7 mouse cellular contexts compared by ENCODE assay signal in genomic region chr8:107587995-107588780, GRCm38 (mm10). TPM values are rescaled to one million over a fixed set of nuclear protein-coding genes. Genes with fewer than 3 reads are reported as not detected.
A peak's percentile ranks its signal among the peaks of the same experiment; 100 is the strongest.
DNase-seq lines count a peak whose midpoint lies in the region; ATAC-seq lines count a peak whose summit lies in the region.

TSS of gene Psmd7 (minus strand) at chr8:107588464.

- H3K4me3 ChIP-seq in intestine, embryonic 16.5 days (ENCODE audit: low read length): peak within 1 kb of the TSS; percentile 97
- peak within 1 kb of the TSS; percentile 94 for H3K4me3 ChIP-seq in midbrain, embryonic 11.5 days (ENCODE audit: low read depth, low read length)

- peak within 1 kb of the TSS; percentile 70 for H3K27ac ChIP-seq in intestine, embryonic 16.5 days (ENCODE audit: low read length)
- H3K27ac ChIP-seq in midbrain, embryonic 11.5 days (ENCODE audit: low read depth, low read length): peak within 1 kb of the TSS; percentile 76

- H3K36me3 ChIP-seq in intestine, embryonic 16.5 days (ENCODE audit: control insufficient read depth, insufficient read depth, low read length): peaks cover 9% of the 10 kb centered on the region
- H3K36me3 ChIP-seq in midbrain, embryonic 11.5 days (ENCODE audit: control insufficient read depth, insufficient read depth, low read length): peaks cover 14% of the 10 kb centered on the region

- H3K4me2 ChIP-seq in intestine, embryonic 16.5 days (ENCODE audit: low read depth, low read length): peak within 1 kb of the TSS; percentile 64
- peak within 1 kb of the TSS; percentile 73 for H3K4me2 ChIP-seq in midbrain, embryonic 11.5 days

- peak; percentile 97 for ATAC-seq in intestine, embryonic 16.5 days
- peak; percentile 96 for ATAC-seq in midbrain, embryonic 11.5 days (ENCODE audit: low FRiP score)

- WGBS in intestine, embryonic 16.5 days: 2% methylated on average over 65 of the region's 65 CpGs
- 1% methylated on average over 65 of the region's 65 CpGs for WGBS in midbrain, embryonic 11.5 days

- H3K4me1 ChIP-seq in intestine, embryonic 16.5 days (ENCODE audit: control insufficient read depth, insufficient read depth, low read length): peaks cover 9% of the 10 kb centered on the region
- H3K4me1 ChIP-seq in midbrain, embryonic 11.5 days (ENCODE audit: control insufficient read depth, insufficient read depth, low read length): peaks cover 3% of the 10 kb centered on the region; the same call in 1 of the 2 replicates

- no peaks in the 10 kb centered on the region for H3K27me3 ChIP-seq in intestine, embryonic 16.5 days (replicated peaks; ENCODE audit: control insufficient read depth, insufficient read depth, low read length)
- no peaks in the 10 kb centered on the region for H3K27me3 ChIP-seq in midbrain, embryonic 11.5 days (ENCODE audit: control insufficient read depth, insufficient read depth, low read length)

- peak; percentile 96 for DNase-seq in adrenal gland, adult 2 months
- peak; percentile 91 for DNase-seq in embryo, embryonic 11.5 days (ENCODE audit: low read depth, low spot score)
- peak; percentile 85 to 94 for DNase-seq in gastrocnemius, postnatal 4 days (ENCODE audit: low spot score in 2 of 2)
- DNase-seq in left cerebral cortex, postnatal 36 days (ENCODE audit: low spot score in 2 of 2): peak; percentile 94
- peak; percentile 99 for DNase-seq in midbrain, embryonic 11.5 days (ENCODE audit: low spot score, missing footprints)
- DNase-seq in skeletal muscle tissue, adult 2 months (ENCODE audit: low read depth, low spot score): peak; percentile 91

- intact Hi-C loops in left cerebral cortex, postnatal 36 days (cut with DNase I): loop anchor here (5.0 kb wide), 1 partner anchor 1979 kb away; the partner anchor contains the start of genes Dhx38 and Txnl4b

- no peaks in the 10 kb centered on the region for H3K9me3 ChIP-seq in intestine, embryonic 16.5 days (ENCODE audit: control insufficient read depth, low read length)
- no peaks in the 10 kb centered on the region for H3K9me3 ChIP-seq in midbrain, embryonic 11.5 days (ENCODE audit: control insufficient read depth, low read length)

- peak within 1 kb of the TSS; percentile 88 for H3K9ac ChIP-seq in intestine, embryonic 16.5 days (ENCODE audit: low read depth, low read length)
- H3K9ac ChIP-seq in midbrain, embryonic 11.5 days (ENCODE audit: low read length): peak within 1 kb of the TSS; percentile 89

RNA-seq across cellular contexts. Expression of gene Psmd7, which starts in this region (rescaled TPM):
- 100 to 1,000 TPM; 110 to 115 TPM for total RNA-seq in adrenal gland, adult 2 months (2021)
- 33.0 and 37.1 TPM in 2 replicates for polyA plus RNA-seq in adrenal gland, adult 2 months (2012; rRNA removed)
- total RNA-seq in gastrocnemius, postnatal 4 days (2021): 100 to 1,000 TPM; 121 to 133 TPM
- polyA plus RNA-seq in intestine, embryonic 16.5 days (2015; fragmentation: Nextera tagmentation; extraction: Ambion mirVana): 195 and 219 TPM in 2 replicates
- total RNA-seq in left cerebral cortex, postnatal 36 days (2021): 100 to 1,000 TPM; 103 to 107 TPM
- polyA plus RNA-seq in midbrain, embryonic 11.5 days (2014; fragmentation: Nextera tagmentation; extraction: Ambion mirVana): 317 and 319 TPM in 2 replicates

Comparison
In these comparisons a context has a peak if more than half of its experiments do, and no peak if none do; other contexts are left out.
1. Peak in every context shown above with its lines: DNase-seq, ATAC-seq, H3K4me3 ChIP-seq and H3K27ac ChIP-seq.